Mouse (Mus musculus) embryonic facial prominence, embryonic 10.5 days (tissue): Measurements from ENCODE around the gene Ermard. TPM values are rescaled to one million over a fixed set of nuclear protein-coding genes. Genes with fewer than 3 reads are reported as not detected.

Source experiments
- polyA plus RNA-seq: library from polyadenylated mRNA; unstranded; fragments of >200 nt; fragmentation: Nextera tagmentation; extraction: Ambion mirVana; gene quantifications from 2 replicates; pipeline ENCODE4 v1.2.1, GENCODE M21; 2016

Ermard gene
- polyA plus RNA-seq, 1 experiment from 2014 or later: 95.6 TPM

Other genes starting within 250 kb of the Ermard start
- gene Wdr27, start 98.0 kb upstream of the Ermard start, polyA plus RNA-seq: 4.3 and 5.0 TPM in 2 replicates
- gene 1600012H06Rik, start 98.0 kb upstream of the Ermard start, polyA plus RNA-seq: 24.9 and 27.3 TPM in 2 replicates
- 28.2 and 33.8 TPM in 2 replicates for gene Phf10, start 79.9 kb upstream of the Ermard start, polyA plus RNA-seq
- 8.6 and 11.9 TPM in 2 replicates for gene 9030025P20Rik, start 62.7 kb upstream of the Ermard start, polyA plus RNA-seq
- 0.55 and 1.3 TPM in 2 replicates for gene Gm3417, start 62.4 kb upstream of the Ermard start, polyA plus RNA-seq
- gene Gm3435, start 31.0 kb upstream of the Ermard start, polyA plus RNA-seq: 6.3 and 7.8 TPM in 2 replicates
- gene Tcte3, start 280 bp downstream of the Ermard start, polyA plus RNA-seq: not detected in 2 replicates
- 3.7 and 4.2 TPM in 2 replicates for gene Gm3448, start 329 bp downstream of the Ermard start, polyA plus RNA-seq